ENCODE assay signal across 29 mouse cellular contexts in the genomic region with DNA sequence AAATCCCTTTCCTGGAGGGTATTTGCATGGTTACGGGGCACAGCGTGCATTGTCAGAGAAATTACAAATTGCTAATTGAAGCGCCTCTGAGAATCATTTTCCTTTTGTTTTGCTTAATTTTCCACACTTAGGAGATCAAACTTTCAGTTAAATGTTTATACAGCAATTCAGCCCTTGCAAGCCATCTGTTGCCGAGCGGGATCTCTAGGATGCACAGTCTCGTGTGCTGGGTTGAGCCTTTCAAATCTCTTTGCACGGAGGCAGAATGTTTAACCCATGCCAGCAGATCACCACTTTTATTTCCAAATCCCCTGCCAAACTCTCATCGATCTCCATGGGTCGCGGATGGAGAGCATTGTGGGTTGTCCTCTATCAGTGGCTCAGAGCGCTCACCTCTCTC.
DNase-seq lines count a peak whose midpoint lies in the region; ATAC-seq and TF ChIP-seq lines count a peak whose summit lies in the region.
"Had no signal": no experiment of that assay in that cellular context is flagged by ENCODE, and none has a peak within 500 bp of the region (broad histone marks: within the 10 kb centered on the region; RNA-seq: fewer than 3 reads in every experiment).

No protein-coding gene starts in this region.

- ATAC-seq in intestine, embryonic 15.5 days = no peak
- no peak for ATAC-seq in intestine, embryonic 16.5 days
- no peak for ATAC-seq in midbrain, postnatal 0 days (ENCODE audit: low FRiP score)
- no peak for ATAC-seq in midbrain, embryonic 14.5 days (ENCODE audit: low FRiP score, low TSS enrichment)
- no peak for ATAC-seq in stomach, postnatal 0 days (ENCODE audit: low FRiP score, low TSS enrichment)
- ATAC-seq: hindbrain, embryonic 16.5 days; midbrain, embryonic 16.5 days had no signal

- no peaks in the 10 kb centered on the region for H3K4me1 ChIP-seq in intestine, embryonic 15.5 days (replicated peaks)
- H3K4me1 ChIP-seq in intestine, embryonic 16.5 days (ENCODE audit: control insufficient read depth, insufficient read depth, low read length) = 0 out of 2 replicates have a peak, but pooled peaks cover 3% of the 10 kb centered on the region
- no peaks in the 10 kb centered on the region for H3K4me1 ChIP-seq in midbrain, postnatal 0 days (ENCODE audit: insufficient read depth, low read length)
- H3K4me1 ChIP-seq in midbrain, embryonic 14.5 days (ENCODE audit: control insufficient read depth, insufficient read depth, low read length) = no peaks in the 10 kb centered on the region
- no peaks in the 10 kb centered on the region for H3K4me1 ChIP-seq in stomach, postnatal 0 days (replicated peaks; ENCODE audit: control insufficient read depth, insufficient read depth)
- H3K4me1 ChIP-seq: embryonic facial prominence, embryonic 10.5 days; embryonic facial prominence, embryonic 15.5 days; forebrain, embryonic 12.5 days; hindbrain, embryonic 10.5 days; kidney, embryonic 15.5 days; limb, embryonic 12.5 days; midbrain, embryonic 10.5 days; neural tube, embryonic 12.5 days had no signal

- no peak for TF ChIP-seq CTCF in midbrain, postnatal 0 days (IDR thresholded peaks at IDR 0.05)
- no peak for TF ChIP-seq CTCF in stomach, postnatal 0 days (IDR thresholded peaks at IDR 0.05; ENCODE audit: low read depth)

- DNase-seq in midbrain, postnatal 0 days (ENCODE audit: low spot score) = peak; percentile 31
- no peak for DNase-seq in midbrain, embryonic 14.5 days
- DNase-seq in layer of hippocampus, postnatal 36 days = peak; percentile 2 to 13
- no peak for DNase-seq in stomach, postnatal 0 days (ENCODE audit: low spot score)
- no peak for DNase-seq in cerebellum, postnatal 36 days
- DNase-seq: adrenal gland, postnatal 25 days; cerebellum, adult 18-20 months; cerebellum, postnatal 10 days; gastrocnemius, postnatal 14 days; heart, postnatal 14 days; kidney, adult 18-20 months; kidney, postnatal 25 days; thymus, adult 18-20 months; thymus, postnatal 25 days had no signal

- no peak overlapping the region for H3K4me3 ChIP-seq in intestine, embryonic 15.5 days (replicated peaks)
- H3K4me3 ChIP-seq in intestine, embryonic 16.5 days (ENCODE audit: low read length) = no peak overlapping the region
- H3K4me3 ChIP-seq in midbrain, postnatal 0 days (ENCODE audit: low read depth, low read length) = no peak overlapping the region
- H3K4me3 ChIP-seq in midbrain, embryonic 14.5 days (replicated peaks; ENCODE audit: low read depth, low read length) = no peak overlapping the region
- H3K4me3 ChIP-seq in stomach, postnatal 0 days (ENCODE audit: low read depth, low read length) = no peak overlapping the region
- H3K4me3 ChIP-seq: embryonic facial prominence, embryonic 10.5 days; embryonic facial prominence, embryonic 15.5 days; forebrain, embryonic 12.5 days; hindbrain, embryonic 10.5 days; kidney, embryonic 15.5 days; limb, embryonic 12.5 days; lung, embryonic 15.5 days; midbrain, embryonic 10.5 days; myocyte; neural tube, embryonic 12.5 days had no signal

- WGBS in intestine, embryonic 15.5 days = 60% methylated on average over 11 of the region's 11 CpGs
- 66% methylated on average over 11 of the region's 11 CpGs for WGBS in intestine, embryonic 16.5 days
- WGBS in midbrain, postnatal 0 days = 64% methylated on average over 11 of the region's 11 CpGs
- 81% methylated on average over 11 of the region's 11 CpGs for WGBS in midbrain, embryonic 14.5 days
- 60% methylated on average over 11 of the region's 11 CpGs for WGBS in stomach, postnatal 0 days

- no peak overlapping the region for H3K27ac ChIP-seq in intestine, embryonic 15.5 days
- no peak overlapping the region for H3K27ac ChIP-seq in intestine, embryonic 16.5 days (ENCODE audit: low read length)
- H3K27ac ChIP-seq in midbrain, postnatal 0 days (ENCODE audit: low read depth, low read length) = no peak overlapping the region
- no peak overlapping the region for H3K27ac ChIP-seq in midbrain, embryonic 14.5 days (replicated peaks; ENCODE audit: low read depth, low read length)
- no peak overlapping the region for H3K27ac ChIP-seq in stomach, postnatal 0 days (replicated peaks)
- H3K27ac ChIP-seq: embryonic facial prominence, embryonic 10.5 days; embryonic facial prominence, embryonic 15.5 days; forebrain, embryonic 12.5 days; hindbrain, embryonic 10.5 days; kidney, embryonic 15.5 days; limb, embryonic 12.5 days; lung, embryonic 15.5 days; midbrain, embryonic 10.5 days; neural tube, embryonic 12.5 days had no signal

- H3K36me3 ChIP-seq in intestine, embryonic 15.5 days = no peaks in the 10 kb centered on the region
- H3K36me3 ChIP-seq in intestine, embryonic 16.5 days (ENCODE audit: control insufficient read depth, insufficient read depth, low read length) = no peaks in the 10 kb centered on the region
- H3K36me3 ChIP-seq in midbrain, postnatal 0 days (ENCODE audit: insufficient read depth, low read length) = no peaks in the 10 kb centered on the region
- no peaks in the 10 kb centered on the region for H3K36me3 ChIP-seq in midbrain, embryonic 14.5 days (ENCODE audit: control insufficient read depth, insufficient read depth, low read length)
- no peaks in the 10 kb centered on the region for H3K36me3 ChIP-seq in stomach, postnatal 0 days (ENCODE audit: control insufficient read depth, insufficient read depth, low read length)
- H3K36me3 ChIP-seq: embryonic facial prominence, embryonic 10.5 days; embryonic facial prominence, embryonic 15.5 days; forebrain, embryonic 12.5 days; hindbrain, embryonic 10.5 days; kidney, embryonic 15.5 days; limb, embryonic 12.5 days; lung, embryonic 15.5 days; midbrain, embryonic 10.5 days; neural tube, embryonic 12.5 days had no signal

- H3K27me3 ChIP-seq in intestine, embryonic 15.5 days (replicated peaks) = no peaks in the 10 kb centered on the region
- no peaks in the 10 kb centered on the region for H3K27me3 ChIP-seq in intestine, embryonic 16.5 days (replicated peaks; ENCODE audit: control insufficient read depth, insufficient read depth, low read length)
- H3K27me3 ChIP-seq in midbrain, postnatal 0 days (ENCODE audit: insufficient read depth, low read length) = peaks cover 3% of the 10 kb centered on the region; the same call in 1 of the 2 replicates
- H3K27me3 ChIP-seq in midbrain, embryonic 14.5 days (ENCODE audit: control insufficient read depth, insufficient read depth, low read length) = no peaks in the 10 kb centered on the region
- no peaks in the 10 kb centered on the region for H3K27me3 ChIP-seq in stomach, postnatal 0 days (ENCODE audit: control insufficient read depth, insufficient read depth, low read length)
- H3K27me3 ChIP-seq: embryonic facial prominence, embryonic 15.5 days; forebrain, embryonic 12.5 days; kidney, embryonic 15.5 days; limb, embryonic 12.5 days; lung, embryonic 15.5 days; neural tube, embryonic 12.5 days had no signal

- no peaks in the 10 kb centered on the region for H3K9me3 ChIP-seq in intestine, embryonic 15.5 days
- no peaks in the 10 kb centered on the region for H3K9me3 ChIP-seq in intestine, embryonic 16.5 days (ENCODE audit: control insufficient read depth, low read length)
- H3K9me3 ChIP-seq in midbrain, postnatal 0 days (ENCODE audit: low read length) = no peaks in the 10 kb centered on the region
- H3K9me3 ChIP-seq in midbrain, embryonic 14.5 days (ENCODE audit: control insufficient read depth, low read length) = no peaks in the 10 kb centered on the region
- no peaks in the 10 kb centered on the region for H3K9me3 ChIP-seq in stomach, postnatal 0 days (ENCODE audit: control insufficient read depth, low read length)
- H3K9me3 ChIP-seq: embryonic facial prominence, embryonic 10.5 days; embryonic facial prominence, embryonic 15.5 days; forebrain, embryonic 12.5 days; hindbrain, embryonic 10.5 days; kidney, embryonic 15.5 days; limb, embryonic 12.5 days; lung, embryonic 15.5 days; neural tube, embryonic 12.5 days had no signal

- H3K4me2 ChIP-seq in intestine, embryonic 15.5 days (replicated peaks) = peak overlapping the region; percentile 11; the same call in 1 of the 2 replicates
- no peak overlapping the region for H3K4me2 ChIP-seq in intestine, embryonic 16.5 days (ENCODE audit: low read depth, low read length)
- no peak overlapping the region for H3K4me2 ChIP-seq in midbrain, postnatal 0 days (ENCODE audit: low read depth, low read length, poor library complexity, severe bottlenecking)
- H3K4me2 ChIP-seq in midbrain, embryonic 14.5 days (ENCODE audit: low read length) = no peak overlapping the region
- 0 out of 2 replicates have a peak overlapping the region, but pooled peaks have one; percentile 8 for H3K4me2 ChIP-seq in stomach, postnatal 0 days (replicated peaks; ENCODE audit: low read depth)
- H3K4me2 ChIP-seq: embryonic facial prominence, embryonic 15.5 days; forebrain, embryonic 12.5 days; kidney, embryonic 15.5 days; limb, embryonic 12.5 days; liver, embryonic 11.5 days; lung, embryonic 15.5 days; neural tube, embryonic 12.5 days had no signal

- H3K9ac ChIP-seq in intestine, embryonic 15.5 days = no peak overlapping the region
- H3K9ac ChIP-seq in intestine, embryonic 16.5 days (ENCODE audit: low read depth, low read length) = no peak overlapping the region
- no peak overlapping the region for H3K9ac ChIP-seq in midbrain, postnatal 0 days (replicated peaks; ENCODE audit: low read length, poor library complexity, severe bottlenecking)
- H3K9ac ChIP-seq in midbrain, embryonic 14.5 days (replicated peaks; ENCODE audit: low read length) = no peak overlapping the region
- no peak overlapping the region for H3K9ac ChIP-seq in stomach, postnatal 0 days (ENCODE audit: low read length)
- H3K9ac ChIP-seq: embryonic facial prominence, embryonic 15.5 days; forebrain, embryonic 12.5 days; kidney, embryonic 15.5 days; limb, embryonic 12.5 days; lung, embryonic 15.5 days; neural tube, embryonic 12.5 days had no signal

- TF ChIP-seq EP300 in stomach, postnatal 0 days (optimal IDR thresholded peaks at IDR 0.05) = no peak

Comparison
In these comparisons a context has a peak if more than half of its experiments do, and no peak if none do; other contexts are left out.
1. H3K4me2 ChIP-seq: peak in intestine, embryonic 15.5 days (single experiment) and stomach, postnatal 0 days (single experiment); none in intestine, embryonic 16.5 days (single experiment), midbrain, postnatal 0 days (single experiment) and midbrain, embryonic 14.5 days (single experiment).
2. DNase-seq: peak in midbrain, postnatal 0 days (single experiment) and layer of hippocampus, postnatal 36 days (2 of 2); none in midbrain, embryonic 14.5 days (single experiment), stomach, postnatal 0 days (single experiment) and cerebellum, postnatal 36 days (0 of 2).